Mouse (Mus musculus) stomach, embryonic 14.5 days (tissue): ENCODE measurements at regions not wholly inside any gene's neighbourhood (a gene's known extent, or its start where the extent isn't known, plus 50 kb on each side); places are given as distances from the start of the nearest gene placed in this dataset.

Source experiments
- ATAC-seq: fragments of 200-750 bp; cut with Nextera tagmentation; 2 replicates; pipeline ENCODE4 v1.8.0; 2017; ENCODE audit warnings: low read depth, moderate TSS enrichment; ENCODE audit not compliant: insufficient number of reproducible peaks, insufficient read depth, low FRiP score
- H3K27ac ChIP-seq: fragments of 300-500 bp; sonication (generic); 2 replicates; pipeline ENCODE4 v1.5.1; 2014; ENCODE audit warnings: mild to moderate bottlenecking, low read length, moderate library complexity, mixed read lengths
- H3K27me3 ChIP-seq: fragments of 300-500 bp; sonication (generic); 2 replicates; pipeline ENCODE4 v1.6.1; 2014; ENCODE audit warnings: low read length, control low read depth, mixed read lengths; ENCODE audit not compliant: control insufficient read depth, insufficient read depth
- H3K36me3 ChIP-seq: fragments of 300-500 bp; sonication (generic); 2 replicates; pipeline ENCODE4 v1.6.1; 2014; ENCODE audit warnings: mild to moderate bottlenecking, control low read depth, low read length, moderate library complexity, mixed read lengths; ENCODE audit not compliant: control insufficient read depth, insufficient read depth
- H3K4me1 ChIP-seq: fragments of 300-500 bp; sonication (generic); 2 replicates; pipeline ENCODE4 v1.6.1; 2014; ENCODE audit warnings: low read length, control low read depth, mixed read lengths; ENCODE audit not compliant: control insufficient read depth, insufficient read depth
- H3K4me2 ChIP-seq: fragments of 300-500 bp; sonication (generic); replicated peaks from 2 replicates; pipeline ENCODE4 v1.6.1; 2014; ENCODE audit warnings: low read depth, low read length, control low read depth
- H3K4me3 ChIP-seq: fragments of 300-500 bp; sonication (generic); 2 replicates; pipeline ENCODE4 v1.5.1; 2014; ENCODE audit warnings: low read depth, low read length, control low read depth
- H3K9ac ChIP-seq: fragments of 300-500 bp; sonication (generic); replicated peaks from 2 replicates; pipeline ENCODE4 v1.6.1; 2014; ENCODE audit warnings: low read depth, mild to moderate bottlenecking, control low read depth, low read length, moderate library complexity, mixed read lengths
- H3K9me3 ChIP-seq: fragments of 300-500 bp; sonication (generic); 2 replicates; pipeline ENCODE4 v1.6.1; 2016; ENCODE audit warnings: low read depth, low read length, control low read depth; ENCODE audit not compliant: control insufficient read depth
- WGBS: fragments of 180-500 bp; shearing (Covaris S2); extraction: QIAGEN DNeasy Blood & Tissue Kit; methylation state at CpG from one replicate; pipeline ENCODE4 v1.1.7; 2014; 5-methylcytosine and 5-hydroxymethylcytosine counted together

DNA sequence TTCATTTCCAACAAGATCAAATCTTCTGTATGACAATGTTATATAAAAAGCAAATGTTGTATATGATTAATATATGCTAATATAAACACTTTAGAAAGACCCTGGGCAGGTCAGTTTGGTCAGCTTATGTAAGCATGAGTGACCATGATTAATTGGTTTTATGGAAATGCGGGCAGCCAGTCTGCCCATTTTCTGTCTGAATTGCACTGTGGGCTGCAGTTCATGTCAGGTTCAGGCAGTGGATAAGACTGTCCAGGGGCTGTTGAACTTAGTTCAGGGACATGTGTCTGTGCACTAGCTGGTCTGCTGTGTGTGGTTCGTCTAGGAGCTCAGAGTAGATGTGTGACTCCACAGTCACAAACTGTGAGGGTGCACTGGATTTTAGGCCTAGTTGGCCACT is 246.0 kb downstream of the Plekhb2 start:
- no peak overlapping the region for H3K4me2 ChIP-seq
- H3K4me1 ChIP-seq, result no peaks in the 10 kb centered on the region
- WGBS, result 39% methylated on average over 2 of the region's 2 CpGs
- ATAC-seq, result no peak
- no peak overlapping the region for H3K4me3 ChIP-seq
- H3K27ac ChIP-seq, result no peak overlapping the region
- no peaks in the 10 kb centered on the region for H3K9me3 ChIP-seq
- H3K36me3 ChIP-seq, result no peaks in the 10 kb centered on the region
- no peak overlapping the region for H3K9ac ChIP-seq
- H3K27me3 ChIP-seq, result no peaks in the 10 kb centered on the region

DNA sequence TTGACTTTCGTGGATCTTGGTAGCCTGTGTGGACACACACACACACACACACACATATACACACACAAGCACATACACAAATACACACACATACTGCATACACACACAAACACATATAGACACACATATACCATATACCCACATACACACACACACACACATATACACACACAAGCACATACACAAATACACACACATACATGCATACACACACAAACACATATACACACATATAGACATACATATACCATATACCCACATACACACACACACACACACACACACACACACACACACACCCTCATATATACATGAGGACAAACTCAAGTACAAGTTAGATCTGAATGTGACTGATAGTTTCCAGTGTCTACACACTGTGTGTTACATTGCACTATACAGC is 256.9 kb downstream of the Plekhb2 start:
- no peak overlapping the region for H3K27ac ChIP-seq
- no peak for ATAC-seq
- no peaks in the 10 kb centered on the region for H3K36me3 ChIP-seq
- H3K4me2 ChIP-seq, result no peak overlapping the region
- H3K9me3 ChIP-seq, result no peaks in the 10 kb centered on the region; the same call in 1 of the 2 replicates
- H3K4me1 ChIP-seq, result no peaks in the 10 kb centered on the region
- 83% methylated on average over 1 of the region's 1 CpGs for WGBS
- no peaks in the 10 kb centered on the region for H3K27me3 ChIP-seq
- no peak overlapping the region for H3K9ac ChIP-seq
- H3K4me3 ChIP-seq, result no peak overlapping the region

DNA sequence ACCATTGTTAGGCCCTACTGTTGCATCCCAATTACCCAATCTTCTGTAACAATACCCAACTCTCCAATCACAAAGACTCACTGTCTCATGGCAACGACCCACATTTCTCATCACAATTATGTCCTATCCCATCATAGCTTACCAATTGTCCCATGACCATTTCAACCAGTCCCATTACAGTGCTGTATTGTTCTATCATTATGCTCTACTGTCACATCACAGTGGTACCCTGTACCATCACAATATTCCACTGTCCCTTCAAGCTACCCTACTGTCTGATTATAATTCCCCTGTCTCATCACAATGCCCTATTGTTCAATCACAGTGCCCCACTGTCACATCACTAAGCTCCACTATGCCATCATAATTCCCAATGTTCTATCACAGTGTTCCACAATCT is 260.0 kb downstream of the Plekhb2 start:
- Histone ChIP-seq H3K4me3 (no peak overlapping the region), H3K4me2 (no peak overlapping the region), H3K27ac (no peak overlapping the region), H3K36me3 (no peaks in the 10 kb centered on the region), H3K4me1 (no peaks in the 10 kb centered on the region), H3K27me3 (no peaks in the 10 kb centered on the region), H3K9me3 (peaks cover 2% of the 10 kb centered on the region; the same call in 1 of the 2 replicates), H3K9ac (no peak overlapping the region)
- 43% methylated on average over 1 of the region's 1 CpGs for WGBS
- ATAC-seq, result no peak

DNA sequence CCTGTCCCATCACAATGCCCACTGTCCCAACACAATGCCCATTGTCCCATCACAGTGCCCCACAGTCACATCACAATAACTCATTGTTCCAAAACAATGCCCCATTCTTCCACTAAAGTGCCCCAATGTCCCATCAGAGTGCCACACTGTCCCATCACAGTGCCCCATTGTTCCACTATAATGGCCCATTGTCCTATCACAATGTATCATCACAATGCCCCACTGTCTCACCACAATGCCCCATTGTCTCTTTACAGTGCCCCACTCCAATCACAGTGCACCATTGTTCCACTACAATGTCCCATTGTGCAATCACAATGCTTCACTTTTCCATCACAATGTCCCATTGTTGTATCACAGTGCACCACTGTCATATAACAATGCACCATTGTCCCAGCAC is 265.7 kb downstream of the Plekhb2 start:
- no peak overlapping the region for H3K4me3 ChIP-seq
- no peak for ATAC-seq
- H3K4me1 ChIP-seq, result no peaks in the 10 kb centered on the region
- H3K27me3 ChIP-seq, result no peaks in the 10 kb centered on the region
- H3K27ac ChIP-seq, result no peak overlapping the region
- no peak overlapping the region for H3K9ac ChIP-seq
- H3K4me2 ChIP-seq, result no peak overlapping the region
- H3K36me3 ChIP-seq, result no peaks in the 10 kb centered on the region
- H3K9me3 ChIP-seq, result peaks cover 5% of the 10 kb centered on the region; the same call in 1 of the 2 replicates

DNA sequence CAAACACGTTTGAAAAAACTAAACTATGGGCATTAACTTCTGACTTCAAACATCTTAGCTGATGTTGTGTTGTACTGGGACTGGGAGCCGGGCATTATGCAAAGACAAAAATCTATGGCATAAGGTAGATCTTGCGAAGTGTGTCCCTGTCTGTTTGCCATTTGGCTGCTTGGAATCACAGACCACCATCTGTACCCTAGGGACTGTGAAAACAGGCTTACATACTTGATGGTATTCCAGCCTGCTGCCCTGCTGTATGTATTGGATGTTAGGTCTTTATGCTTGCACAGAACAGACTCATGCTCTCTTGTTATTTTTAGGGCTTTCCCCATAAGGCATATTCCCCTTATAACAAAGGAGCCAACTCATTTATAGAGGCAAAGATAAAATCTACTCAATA is 288.1 kb downstream of the Plekhb2 start:
- H3K4me2 ChIP-seq, result no peak overlapping the region
- H3K9ac ChIP-seq, result no peak overlapping the region
- no peak overlapping the region for H3K4me3 ChIP-seq
- no peaks in the 10 kb centered on the region for H3K4me1 ChIP-seq
- ATAC-seq, result no peak
- H3K27me3 ChIP-seq, result no peaks in the 10 kb centered on the region
- WGBS, result 84% methylated on average over 3 of the region's 3 CpGs
- no peaks in the 10 kb centered on the region for H3K9me3 ChIP-seq
- no peaks in the 10 kb centered on the region for H3K36me3 ChIP-seq
- H3K27ac ChIP-seq, result no peak overlapping the region

DNA sequence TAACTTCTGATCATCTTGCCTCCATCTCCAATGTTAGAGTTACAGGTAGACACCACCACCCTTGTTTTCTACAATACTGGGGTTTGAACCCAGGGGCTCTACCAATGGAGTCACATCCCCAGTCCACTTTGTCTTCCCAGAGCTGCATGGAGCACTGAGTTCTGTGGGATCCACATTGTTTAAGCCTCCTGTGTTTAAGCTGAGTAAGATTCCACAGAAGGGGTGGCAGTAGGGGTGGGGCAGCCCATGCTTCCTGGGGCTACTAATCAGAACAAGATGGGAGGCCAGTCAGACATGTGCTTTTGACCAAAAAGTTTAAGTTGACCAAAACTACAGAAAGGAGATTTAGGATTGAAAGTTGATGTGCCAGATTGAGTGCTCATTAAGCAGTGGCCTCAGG is 299.3 kb downstream of the Plekhb2 start:
- H3K9ac ChIP-seq, result no peak overlapping the region
- no peak overlapping the region for H3K4me3 ChIP-seq
- H3K4me2 ChIP-seq, result no peak overlapping the region
- H3K27me3 ChIP-seq, result no peaks in the 10 kb centered on the region
- no peaks in the 10 kb centered on the region for H3K36me3 ChIP-seq
- no peak for ATAC-seq
- no peaks in the 10 kb centered on the region for H3K4me1 ChIP-seq
- no peaks in the 10 kb centered on the region for H3K9me3 ChIP-seq
- H3K27ac ChIP-seq, result no peak overlapping the region

DNA sequence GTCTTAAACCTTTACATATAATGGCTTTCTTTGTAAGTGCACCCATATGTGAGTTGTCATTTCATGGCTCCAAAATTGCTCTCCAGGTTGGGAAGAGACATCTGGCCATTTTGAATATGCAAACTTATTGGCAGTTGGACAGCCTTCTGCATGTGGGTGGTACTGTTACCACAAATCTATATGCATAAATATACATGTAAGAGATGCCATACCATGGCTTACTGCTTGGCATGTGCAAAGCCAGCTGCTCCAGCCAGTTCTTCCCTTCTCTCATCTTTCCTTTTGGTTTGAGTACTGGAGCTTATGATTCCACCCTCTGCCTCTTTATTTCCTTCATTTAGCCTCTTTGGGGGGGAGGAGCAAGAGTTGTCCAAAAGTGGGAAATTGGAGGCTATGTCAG is 312.7 kb downstream of the Plekhb2 start:
- Histone ChIP-seq H3K36me3 (no peaks in the 10 kb centered on the region), H3K9me3 (no peaks in the 10 kb centered on the region), H3K4me2 (no peak overlapping the region), H3K27ac (no peak overlapping the region), H3K4me3 (no peak overlapping the region), H3K9ac (no peak overlapping the region), H3K27me3 (no peaks in the 10 kb centered on the region), H3K4me1 (no peaks in the 10 kb centered on the region)
- no peak for ATAC-seq

DNA sequence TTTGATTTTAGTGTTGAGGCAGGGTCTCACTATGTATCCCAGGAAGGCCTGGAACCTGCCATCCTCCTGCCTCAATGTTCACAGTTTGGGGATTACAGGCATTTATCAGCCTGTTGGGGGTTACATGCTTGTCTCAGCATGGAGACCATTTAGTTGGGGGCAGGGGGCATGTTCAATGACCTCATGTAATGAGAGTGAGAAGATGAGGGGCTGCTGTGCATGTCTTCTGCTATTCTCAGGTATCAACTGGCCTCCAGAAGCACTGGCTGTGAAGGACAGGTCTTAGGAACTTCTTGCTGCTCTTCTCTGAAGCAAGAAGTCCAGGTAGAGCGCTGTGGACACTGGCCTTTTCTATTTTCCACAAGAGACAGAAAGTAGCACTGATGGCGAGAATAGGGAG is 350.9 kb downstream of the Plekhb2 start:
- 83% methylated on average over 2 of the region's 2 CpGs for WGBS
- ATAC-seq, result no peak

DNA sequence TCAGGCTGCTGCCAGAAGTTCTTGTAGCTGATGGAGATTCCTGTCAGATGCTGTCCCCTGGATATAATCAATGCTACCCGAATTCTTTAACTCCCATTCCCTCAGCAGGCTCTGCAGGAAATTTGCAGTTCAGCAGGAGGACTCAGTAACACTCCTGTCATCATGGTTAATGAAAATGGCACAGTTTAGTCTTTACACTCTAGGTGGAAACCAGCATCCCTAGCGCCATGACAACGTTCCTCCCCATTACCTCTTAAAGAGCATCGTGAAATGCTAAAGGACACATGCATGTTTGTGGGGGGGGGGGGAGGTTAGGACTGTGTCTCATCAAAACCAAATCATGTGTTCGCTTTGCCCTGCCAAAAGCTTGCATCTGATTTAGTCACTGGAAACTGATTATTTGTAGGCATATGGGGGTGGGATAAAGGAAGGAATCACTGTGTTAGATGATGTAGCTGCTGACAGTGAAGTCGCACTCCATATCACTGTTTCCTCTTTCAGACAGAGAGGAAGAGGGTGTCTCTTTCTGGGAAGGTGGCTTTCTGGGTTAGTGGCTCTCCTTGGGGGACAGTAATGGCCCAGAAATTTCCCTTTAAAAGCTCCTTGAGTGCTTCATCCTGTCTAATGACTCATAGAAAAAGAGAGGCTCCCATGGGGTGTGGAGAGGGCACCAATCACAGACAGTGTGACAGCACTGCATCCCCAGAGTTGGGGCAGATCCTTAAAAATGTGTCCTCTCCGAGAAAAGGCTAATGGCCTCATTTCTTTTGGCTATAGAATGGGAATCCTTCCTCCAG is 351.5 kb downstream of the Plekhb2 start:
- Histone ChIP-seq H3K9ac (no peak overlapping the region), H3K4me2 (no peak overlapping the region), H3K27me3 (no peaks in the 10 kb centered on the region), H3K4me1 (no peaks in the 10 kb centered on the region), H3K27ac (no peak overlapping the region), H3K36me3 (no peaks in the 10 kb centered on the region), H3K9me3 (0 out of 2 replicates have a peak, but pooled peaks cover 3% of the 10 kb centered on the region), H3K4me3 (no peak overlapping the region)
- no peak for ATAC-seq
- WGBS, result 72% methylated on average over 7 of the region's 7 CpGs

More for the DNA sequence above, 350.9 kb downstream of the Plekhb2 start:
- Histone ChIP-seq H3K4me1 (no peaks in the 10 kb centered on the region), H3K4me2 (no peak overlapping the region), H3K4me3 (no peak overlapping the region), H3K9me3 (no peaks in the 10 kb centered on the region), H3K27me3 (no peaks in the 10 kb centered on the region), H3K36me3 (no peaks in the 10 kb centered on the region), H3K27ac (no peak overlapping the region), H3K9ac (no peak overlapping the region)
